Mouse (Mus musculus) retina, postnatal 7 days (tissue): Measurements from ENCODE around the gene Gna14.

Experiments used
- DNase-seq: peaks from one replicate; pipeline ENCODE4 v3.0.0-alpha.2; 2012; ENCODE audit warnings: low read depth, low spot score

Gna14 gene

DNA sequence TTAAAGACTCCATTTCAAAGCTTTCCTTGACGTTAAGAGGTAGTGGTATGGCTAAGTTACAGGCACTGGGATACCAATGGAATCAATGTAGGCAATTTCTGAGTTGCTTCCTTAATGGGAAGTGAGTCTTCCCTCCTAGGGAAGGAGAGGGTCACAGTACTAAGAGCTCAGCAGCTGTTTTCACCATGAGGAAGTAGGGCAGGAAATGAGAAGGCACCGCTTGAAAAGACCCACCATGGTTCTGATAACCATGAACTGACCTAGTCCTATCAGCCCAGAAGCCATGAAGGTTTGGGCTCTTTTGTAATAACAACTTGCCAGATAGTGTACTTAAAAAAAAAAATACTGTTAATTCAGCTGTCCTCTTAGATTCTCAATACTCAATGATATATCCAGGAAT, 20.6 kb downstream of the Gna14 start:
- DNase-seq = no peak

DNA sequence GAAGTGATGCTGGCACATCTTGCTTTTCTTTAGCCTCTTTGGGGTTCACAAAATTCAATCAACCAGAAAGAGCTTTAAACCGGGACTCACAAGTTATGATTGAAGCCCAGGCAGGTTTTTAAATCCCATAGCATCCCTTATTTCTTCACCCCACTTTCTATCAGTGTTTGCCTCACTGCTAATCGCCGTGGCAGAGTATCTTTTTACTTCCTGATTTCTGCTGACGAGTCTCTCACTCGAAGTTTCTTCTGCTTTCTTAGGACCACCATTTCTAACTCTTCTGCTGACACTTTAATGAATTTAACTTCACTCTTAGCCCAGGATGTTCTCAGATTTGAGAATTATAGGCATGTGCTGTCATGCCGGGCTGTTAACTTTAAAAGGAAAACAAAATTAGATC, 21.6 kb downstream of the Gna14 start:
- DNase-seq = no peak

DNA sequence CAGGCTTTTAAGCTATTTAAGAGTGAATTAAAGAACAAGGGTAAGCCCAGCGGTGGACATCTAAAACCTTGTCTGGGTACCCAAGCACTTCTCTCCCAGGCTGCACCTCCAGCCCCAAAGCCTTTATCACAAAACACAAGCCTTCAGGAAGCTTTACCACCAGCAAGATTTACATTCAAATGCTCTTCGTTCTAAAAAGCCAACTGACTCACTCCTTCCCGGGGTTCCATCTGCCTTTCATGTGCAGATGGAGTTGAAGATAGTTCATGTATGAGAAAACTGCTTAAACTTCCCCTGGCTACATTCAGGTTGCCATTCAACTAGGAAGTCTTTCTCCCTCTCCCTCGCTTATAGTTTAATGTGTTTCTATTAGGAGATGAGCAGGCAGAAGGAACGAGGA, 23.8 kb downstream of the Gna14 start:
- no peak for DNase-seq

DNA sequence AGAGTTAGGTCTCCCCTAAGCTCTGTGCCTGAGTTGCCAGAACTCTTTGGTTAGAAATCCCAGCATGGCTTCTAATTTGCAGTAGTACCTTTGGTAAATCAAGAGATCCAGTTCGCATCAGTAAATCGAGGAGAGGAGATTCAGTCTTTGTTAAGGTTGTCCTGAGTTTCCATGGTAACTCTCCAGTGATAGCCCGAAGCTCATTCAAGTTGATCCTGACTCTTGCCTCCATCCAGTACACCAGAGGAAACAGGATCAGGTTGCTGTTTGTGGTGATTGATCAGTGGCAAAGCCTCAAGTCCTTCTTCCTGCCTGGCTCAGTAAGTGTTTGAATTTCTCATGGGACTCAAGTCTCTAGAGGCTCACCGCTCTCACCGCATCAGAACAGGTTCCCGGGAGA, 24.7 kb downstream of the Gna14 start:
- no peak for DNase-seq

DNA sequence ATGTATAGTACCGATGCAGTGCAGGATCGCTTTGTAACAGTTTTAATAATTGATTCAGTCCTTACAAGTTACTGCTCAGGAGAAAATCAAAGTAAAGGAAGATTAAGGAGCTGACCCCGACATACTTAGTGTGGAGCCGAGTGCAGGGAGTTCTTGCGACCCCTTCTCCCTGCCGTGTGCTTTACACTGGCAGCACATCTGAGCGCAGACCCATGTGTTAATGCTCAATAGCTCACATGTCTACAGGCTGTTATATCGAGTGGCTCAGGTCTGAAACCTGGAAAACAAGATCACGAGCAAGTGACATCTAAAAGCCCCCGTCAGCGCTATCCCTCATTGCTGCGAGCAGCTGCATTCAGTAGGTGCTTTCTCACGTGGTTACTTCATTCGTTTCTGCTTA, 25.3 kb downstream of the Gna14 start:
- no peak for DNase-seq

DNA sequence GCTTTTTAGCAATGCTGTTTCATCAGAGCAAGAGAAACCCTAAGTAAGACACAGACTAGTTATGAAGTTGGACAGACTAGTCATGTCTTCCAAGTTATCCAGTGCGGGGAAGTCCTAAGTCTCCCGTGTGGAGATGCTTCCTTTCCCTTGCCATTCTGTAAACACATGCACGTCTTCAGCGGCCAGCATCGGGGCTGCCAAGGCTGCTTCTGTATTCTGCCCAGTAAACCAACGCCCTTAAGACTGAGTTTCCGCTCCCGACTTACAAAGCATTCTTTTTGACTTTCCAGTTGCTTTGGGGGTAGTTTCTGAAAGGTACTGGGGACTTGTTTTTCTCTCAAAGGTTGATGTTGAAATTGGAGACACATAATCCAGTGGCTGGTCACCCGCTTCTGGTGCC, 26.9 kb downstream of the Gna14 start:
- DNase-seq = no peak

DNA sequence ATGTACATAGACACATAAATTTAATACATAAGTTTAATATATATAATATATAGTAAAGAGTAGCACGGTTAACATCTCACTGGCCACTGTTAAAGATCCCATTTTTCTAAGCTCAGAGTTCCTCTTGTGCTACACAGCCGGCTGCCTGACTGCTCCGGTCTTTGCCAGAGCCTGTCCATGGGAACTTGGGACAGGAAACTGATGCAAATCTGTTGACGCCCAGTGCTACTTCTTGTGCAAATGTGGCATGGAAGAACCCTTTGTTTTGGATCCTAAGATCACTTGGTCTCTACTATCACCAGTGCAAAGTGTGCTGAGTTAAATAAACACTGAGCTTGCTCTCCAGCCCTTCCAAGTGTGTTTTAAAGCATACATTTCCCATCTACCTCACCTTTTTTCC, 29.2 kb downstream of the Gna14 start:
- DNase-seq = no peak

DNA sequence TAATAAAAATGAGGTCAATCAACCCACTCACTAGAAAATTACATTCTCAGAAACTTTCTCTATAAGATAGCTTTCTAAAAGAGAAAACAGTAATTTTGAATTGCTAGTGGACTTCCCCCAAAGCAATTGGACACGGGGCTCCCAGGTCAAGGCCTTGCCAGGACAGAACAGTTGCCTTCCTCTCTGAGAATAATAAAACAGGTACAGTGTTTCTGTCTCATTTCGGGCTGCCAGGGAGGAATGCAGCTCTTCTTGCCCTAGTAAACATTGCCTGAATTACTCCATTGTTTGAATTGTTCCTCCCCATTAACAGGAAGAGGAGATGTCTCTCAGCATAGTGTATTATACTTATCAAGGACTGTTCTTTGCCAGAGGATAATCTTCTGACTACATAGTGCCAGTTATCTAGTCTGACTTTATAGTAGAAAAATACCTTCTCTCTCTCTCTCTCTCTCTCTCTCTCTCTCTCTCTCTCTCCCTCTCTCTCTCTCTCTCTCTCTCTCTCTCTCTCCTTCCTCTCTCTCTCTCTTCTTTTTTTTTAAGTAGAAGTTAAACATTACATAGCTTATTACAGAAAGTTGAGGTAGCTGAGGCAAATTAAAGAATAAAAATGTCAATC, 33.3 kb downstream of the Gna14 start:
- DNase-seq = no peak

DNA sequence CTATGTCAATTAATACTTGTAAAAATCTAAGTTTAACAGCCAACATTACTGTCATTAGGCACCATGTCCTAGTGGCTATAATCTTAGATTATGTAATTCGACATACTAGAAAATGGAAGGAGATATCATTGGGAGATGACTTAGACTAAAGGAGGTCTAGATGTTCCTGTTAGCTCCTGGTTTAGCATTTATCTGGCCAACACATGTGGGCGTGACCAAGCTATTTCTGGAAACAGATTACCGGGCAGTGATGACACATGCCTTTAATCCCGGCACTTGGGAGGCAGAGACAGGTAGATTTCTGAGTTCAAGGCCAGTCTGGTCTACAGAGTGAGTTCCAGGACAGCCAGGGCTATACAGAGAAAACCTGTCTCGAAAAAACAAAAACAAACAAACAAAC, 37.1 kb downstream of the Gna14 start:
- DNase-seq = no peak

DNA sequence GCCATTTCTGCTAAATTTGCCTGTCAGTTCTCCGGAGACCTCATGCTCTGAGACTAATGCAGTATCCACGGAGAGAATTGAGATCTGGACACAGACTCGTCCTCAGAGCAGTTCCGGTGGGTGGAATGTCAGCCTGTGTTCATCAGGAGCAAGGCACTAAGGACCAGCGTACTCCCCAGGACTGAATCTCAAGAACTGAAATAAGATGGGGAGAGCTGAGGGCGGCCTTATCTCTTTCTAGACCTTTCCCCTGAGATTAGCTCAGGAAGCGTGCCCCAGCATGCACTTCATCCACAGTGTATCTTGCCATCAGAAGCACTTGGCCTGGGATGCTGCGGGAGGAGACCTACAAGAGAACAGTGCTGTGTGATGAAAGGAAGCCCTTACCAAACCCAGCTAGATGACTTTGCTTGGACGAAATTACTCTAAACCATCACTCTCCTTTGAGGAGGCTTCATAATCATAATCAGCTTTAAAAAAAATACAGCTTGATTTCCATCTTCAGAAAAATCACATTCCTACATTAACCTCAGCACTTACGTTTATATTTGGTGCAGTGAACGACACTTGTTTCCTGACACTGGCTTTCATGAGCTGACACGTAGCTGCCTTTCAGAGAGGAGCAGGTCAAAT, 41.9 kb downstream of the Gna14 start:
- no peak for DNase-seq

DNA sequence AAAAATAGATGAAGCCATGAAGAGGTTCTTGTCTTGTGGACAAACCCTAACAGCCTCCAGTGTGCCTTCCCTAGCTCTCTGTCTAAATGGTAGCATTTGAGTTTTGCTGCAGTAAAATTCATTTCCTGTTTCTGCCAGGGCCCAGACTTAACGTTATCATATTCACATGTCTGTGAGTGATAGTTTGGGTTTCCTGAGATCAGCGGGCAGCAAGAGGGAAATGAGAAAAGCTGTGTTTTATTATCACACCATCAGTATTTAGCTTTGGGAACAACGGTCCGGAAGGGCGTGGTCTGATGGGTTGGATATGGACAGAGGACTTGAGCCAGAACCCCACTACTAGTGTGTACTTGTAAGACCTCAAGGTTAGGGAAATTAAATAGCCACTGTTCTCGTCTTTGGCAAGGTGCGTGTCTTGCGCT, 42.6 kb downstream of the Gna14 start:
- DNase-seq = no peak

DNA sequence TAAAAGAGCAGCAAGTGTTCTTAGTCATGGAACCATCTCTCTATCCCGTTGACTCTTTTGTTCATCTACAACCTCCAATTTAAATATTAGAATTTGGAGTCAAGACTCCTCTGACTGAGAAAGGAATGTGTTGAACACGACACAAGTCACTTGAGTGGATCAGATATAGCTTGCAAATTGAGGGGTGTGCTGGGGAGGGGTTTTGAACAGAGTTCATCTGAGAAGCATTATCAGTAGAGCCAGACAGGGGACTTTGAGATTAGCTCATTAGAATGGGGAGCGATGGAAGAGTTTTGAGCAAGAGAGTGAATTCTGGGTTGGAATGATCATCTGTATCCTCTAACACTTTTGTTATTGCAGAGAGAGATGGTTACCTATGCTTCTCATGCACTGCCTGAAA, 46.5 kb downstream of the Gna14 start:
- no peak for DNase-seq

DNA sequence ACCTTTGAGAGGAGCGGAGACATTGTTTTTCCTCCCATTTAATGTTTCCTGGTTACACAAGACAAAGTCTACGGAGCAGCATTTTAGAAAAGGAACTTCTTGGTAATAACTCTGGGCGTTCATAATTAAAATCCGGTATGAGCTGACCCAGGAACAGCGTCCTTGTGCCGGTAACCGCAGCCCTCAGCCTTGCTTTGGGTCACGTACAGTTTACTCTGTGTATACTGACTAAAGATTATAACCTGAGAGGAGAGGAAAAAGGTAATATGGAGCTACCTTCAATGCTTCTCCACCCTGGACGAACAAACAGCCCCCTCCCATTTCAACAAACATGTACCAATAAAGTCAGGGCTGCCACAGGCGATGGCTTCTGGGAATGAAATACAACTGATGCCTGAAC, 48.7 kb downstream of the Gna14 start:
- no peak for DNase-seq

DNA sequence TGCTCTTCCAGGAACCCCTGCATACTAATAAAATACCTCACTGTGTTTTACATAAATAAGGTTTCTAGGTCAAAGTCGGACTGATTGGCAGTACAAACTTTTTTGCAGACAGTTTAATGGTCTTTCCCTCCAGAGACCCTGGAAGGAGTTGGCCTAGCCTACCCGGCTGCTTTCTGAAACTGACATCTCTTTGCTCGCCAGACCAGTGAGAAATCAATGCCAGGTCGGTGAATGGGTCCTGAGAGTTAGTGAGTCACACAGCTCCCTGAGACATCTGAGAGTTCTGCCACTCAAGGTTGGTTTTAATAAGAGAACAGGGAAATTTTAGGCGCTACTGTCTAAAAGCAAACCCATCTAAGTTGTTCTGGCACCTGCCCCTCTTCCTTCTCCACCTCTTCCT, 49.1 kb downstream of the Gna14 start:
- DNase-seq = no peak

DNA sequence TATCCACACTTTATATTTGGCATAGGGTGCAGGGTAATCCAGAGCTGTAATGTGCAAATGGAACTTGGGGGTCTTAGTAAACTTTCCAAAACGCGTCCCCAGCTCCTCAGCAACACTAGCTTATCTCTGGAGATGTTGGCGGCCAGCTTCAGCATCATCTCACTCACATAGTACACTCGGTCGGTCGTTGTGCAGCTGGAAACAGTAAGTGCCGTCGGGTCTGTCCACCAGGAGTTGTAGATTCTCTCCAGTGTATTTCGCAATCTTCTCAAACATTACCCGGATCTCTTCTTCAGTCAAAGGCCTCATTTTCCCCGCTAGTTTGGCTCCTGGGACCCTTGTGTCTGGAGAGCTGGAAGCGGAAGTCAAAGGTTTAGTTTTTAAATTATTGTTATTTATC, 55.2 kb downstream of the Gna14 start:
- DNase-seq = no peak

DNA sequence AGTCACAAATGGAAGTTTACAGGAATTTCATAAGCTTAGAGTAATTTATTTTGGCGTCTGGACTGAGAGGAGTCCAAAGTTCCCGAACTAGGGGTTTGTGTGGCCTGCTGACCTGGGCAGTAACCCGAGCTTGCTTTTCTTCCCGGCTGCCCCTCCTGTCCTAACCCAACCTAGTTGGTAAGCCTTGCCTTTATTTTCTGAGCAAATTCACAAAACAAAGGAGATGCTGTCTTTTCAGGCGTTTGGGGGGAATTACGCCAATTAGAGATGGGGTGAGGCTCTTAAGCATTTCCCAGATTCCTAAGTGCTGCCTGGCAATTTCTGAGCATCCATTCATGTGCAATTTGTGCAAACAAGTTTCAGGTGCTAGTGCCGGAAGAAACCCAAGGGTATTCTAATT, 55.9 kb downstream of the Gna14 start:
- DNase-seq = no peak

DNA sequence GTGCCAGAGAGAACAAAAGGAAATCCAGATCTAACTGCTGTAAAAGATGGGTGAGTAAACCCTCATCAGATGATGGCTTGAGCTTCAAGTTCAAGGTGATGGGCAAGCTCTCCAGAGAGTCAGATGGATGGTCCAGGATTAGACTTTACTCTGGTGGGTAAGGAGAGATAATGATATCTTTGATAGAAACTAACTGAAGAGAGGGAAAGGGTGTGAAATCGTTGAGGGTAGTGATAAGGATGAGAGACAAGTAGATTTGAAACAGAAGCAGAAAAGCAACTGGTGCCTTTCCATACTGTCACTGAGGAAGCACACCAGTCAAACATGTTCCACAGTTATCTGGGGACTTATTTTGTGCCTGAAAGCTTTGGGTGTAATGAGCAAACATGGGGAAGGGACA, 56.9 kb downstream of the Gna14 start:
- no peak for DNase-seq

DNA sequence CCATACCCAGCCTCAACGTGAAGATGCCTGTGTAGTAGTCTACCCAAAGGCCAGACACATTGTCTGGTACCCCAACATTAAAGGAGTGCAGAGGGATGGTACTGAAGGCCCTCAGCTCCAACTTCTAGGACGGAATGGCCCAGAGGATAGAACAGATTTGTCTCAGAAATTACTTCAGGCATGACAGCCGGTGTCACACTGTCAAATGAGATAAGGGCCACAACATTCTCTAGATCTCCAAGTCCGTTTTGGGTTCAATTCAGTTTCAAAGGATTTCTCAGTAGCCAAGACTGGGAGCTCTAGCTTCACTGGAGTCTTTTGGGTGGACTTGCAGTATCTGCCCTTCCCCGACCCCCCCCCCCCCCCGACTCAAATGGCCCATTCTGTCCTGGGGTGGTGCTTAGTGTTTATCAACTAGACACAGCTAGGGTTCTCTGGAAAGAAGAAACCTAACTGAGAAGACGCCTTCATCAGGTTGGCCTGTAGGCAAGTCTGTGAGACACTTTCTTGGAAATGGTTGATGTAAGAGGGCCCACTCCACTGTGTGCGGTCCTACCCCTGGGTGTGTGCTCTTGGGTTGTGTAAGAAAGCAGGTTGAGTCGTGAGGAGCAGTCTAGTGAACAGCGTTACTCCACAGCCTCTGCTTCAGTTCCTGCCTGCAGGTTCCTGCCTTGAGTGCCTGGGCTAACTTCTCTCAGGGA, 59.4 kb downstream of the Gna14 start:
- no peak for DNase-seq

DNA sequence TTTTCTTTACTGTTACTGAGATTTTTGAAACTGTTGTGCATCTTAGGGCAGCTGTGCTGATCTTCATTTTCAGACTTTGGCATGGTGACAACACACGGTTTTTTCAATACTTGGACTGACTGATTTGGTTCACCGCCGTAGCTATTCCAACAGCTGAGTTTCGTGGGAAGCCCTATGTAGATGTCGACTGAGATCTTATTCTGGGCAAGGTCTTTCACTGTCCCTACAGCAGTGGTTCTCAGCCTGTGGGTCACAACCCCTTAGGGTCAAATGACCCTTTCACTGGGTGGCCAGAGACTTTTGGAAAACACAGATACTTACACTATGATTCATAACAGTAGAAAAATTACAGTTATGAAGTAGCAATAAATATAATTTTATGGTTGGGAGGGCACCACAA, 60.5 kb downstream of the Gna14 start:
- DNase-seq = no peak

DNA sequence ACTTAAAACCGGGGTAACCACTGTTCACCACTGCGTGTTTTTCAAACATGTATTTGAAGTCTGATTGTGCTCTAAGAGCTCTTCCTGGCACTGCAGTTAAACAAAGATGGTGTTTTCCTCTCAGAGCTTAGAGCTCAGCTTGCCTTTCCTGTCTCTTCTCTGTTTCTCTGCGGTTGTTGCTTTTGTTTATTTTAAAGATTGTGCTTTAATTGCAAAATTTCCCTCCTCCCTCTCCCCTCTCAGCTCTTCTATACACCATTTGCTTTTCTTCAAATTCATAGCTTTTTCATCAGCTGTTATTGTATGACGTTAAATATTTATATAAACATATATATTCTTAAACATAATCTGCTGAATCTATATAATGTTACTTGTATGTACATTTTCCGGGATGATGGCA, 66.5 kb downstream of the Gna14 start:
- DNase-seq = no peak

DNA sequence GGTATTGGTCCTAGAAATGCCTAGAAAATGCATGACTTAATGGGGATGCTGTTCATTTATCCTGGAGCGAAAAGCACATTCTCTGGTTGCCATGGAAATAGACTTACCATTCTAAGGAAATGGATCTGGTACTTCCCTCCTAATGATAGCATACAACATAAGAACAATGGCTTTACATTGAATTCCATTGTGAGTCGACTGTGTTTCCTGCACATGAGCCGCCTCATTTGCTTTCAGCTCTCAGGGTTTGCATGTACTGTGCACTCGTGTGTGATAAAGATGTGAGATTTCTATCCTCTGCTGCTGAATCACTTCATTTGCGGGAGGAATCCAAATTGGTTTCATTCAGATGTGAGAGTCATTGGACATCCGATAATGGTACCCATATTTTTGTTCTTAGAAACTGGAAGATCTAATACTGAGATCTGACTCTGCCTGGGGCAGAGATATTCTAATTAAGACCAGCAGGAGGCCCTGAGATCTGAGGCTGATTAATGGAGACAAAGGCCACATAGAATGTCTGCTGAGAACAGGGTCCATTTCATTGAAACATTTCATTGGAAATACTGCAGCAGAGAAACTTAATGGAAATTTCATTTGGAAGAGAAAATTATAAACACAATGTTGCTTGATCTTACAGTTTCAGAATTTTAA, 71.3 kb downstream of the Gna14 start:
- no peak for DNase-seq

DNA sequence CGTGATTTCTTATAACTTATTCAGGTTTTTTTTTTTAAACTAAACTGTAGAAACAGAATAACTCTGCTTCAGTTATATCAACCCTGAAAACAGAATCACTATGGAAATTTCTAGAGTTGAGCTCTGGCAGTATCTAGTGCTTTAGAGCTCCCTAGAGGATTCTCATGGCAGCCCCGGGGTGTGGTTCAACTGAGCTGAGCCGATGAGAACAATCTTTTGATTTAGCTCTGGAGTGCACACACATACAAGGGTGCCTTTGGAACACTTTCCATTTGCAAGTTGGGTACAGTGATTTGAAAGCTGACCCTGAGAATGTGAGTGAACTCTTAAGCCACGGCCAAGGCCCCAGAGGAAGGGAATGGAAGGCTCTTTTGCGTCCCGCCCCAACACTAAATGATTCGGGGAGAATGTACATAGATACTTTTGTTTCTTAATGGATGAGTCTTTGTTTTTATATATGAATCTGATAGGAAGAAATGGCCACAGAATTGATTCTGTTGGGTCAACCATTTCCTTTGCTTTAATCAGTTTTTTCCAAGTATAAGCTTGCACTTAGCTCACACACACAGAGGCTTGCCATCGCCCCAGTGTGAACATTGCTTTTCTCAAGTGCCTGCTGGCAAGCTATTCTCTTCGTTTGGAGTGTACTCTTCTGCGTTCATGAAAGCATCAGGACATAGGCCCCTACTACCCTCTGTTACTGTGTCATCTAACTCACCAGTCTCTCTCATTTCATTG, 75.0 kb downstream of the Gna14 start:
- no peak for DNase-seq
